9 mouse cellular contexts compared by ENCODE assay signal in genomic region chr7:45127700-45128224, GRCm38 (mm10). TPM values are rescaled to one million over a fixed set of nuclear protein-coding genes. Genes with fewer than 3 reads are reported as not detected.
DNase-seq lines count a peak whose midpoint lies in the region; ATAC-seq lines count a peak whose summit lies in the region.
"Had no signal": no experiment of that assay in that cellular context is flagged by ENCODE, and none has a peak within 500 bp of the region (broad histone marks: within the 10 kb centered on the region; RNA-seq: fewer than 3 reads in every experiment).

No protein-coding gene starts in this region.

- H3K27ac ChIP-seq in heart, embryonic 12.5 days (ENCODE audit: poor library complexity, severe bottlenecking) = peak overlapping the region; percentile 90
- peak overlapping the region; percentile 88 for H3K27ac ChIP-seq in forebrain, embryonic 11.5 days (ENCODE audit: low read depth, low read length)
- H3K27ac ChIP-seq in liver, embryonic 13.5 days = peak overlapping the region; percentile 94

- peaks cover 31% of the 10 kb centered on the region for H3K36me3 ChIP-seq in heart, embryonic 12.5 days
- peaks cover 13% of the 10 kb centered on the region for H3K36me3 ChIP-seq in forebrain, embryonic 11.5 days (ENCODE audit: control insufficient read depth, insufficient read depth, low read length)
- H3K36me3 ChIP-seq in liver, embryonic 13.5 days = peaks cover 44% of the 10 kb centered on the region

- no peak for ATAC-seq in heart, embryonic 12.5 days (ENCODE audit: insufficient number of reproducible peaks, low FRiP score)
- no peak for ATAC-seq in forebrain, embryonic 11.5 days (replicated peaks; ENCODE audit: low FRiP score)
- no peak for ATAC-seq in liver, embryonic 13.5 days (ENCODE audit: low read depth)

- peak overlapping the region; percentile 89 for H3K4me3 ChIP-seq in heart, embryonic 12.5 days
- peak overlapping the region; percentile 97 for H3K4me3 ChIP-seq in forebrain, embryonic 11.5 days (ENCODE audit: low read depth, low read length)
- H3K4me3 ChIP-seq in liver, embryonic 13.5 days (replicated peaks) = peak overlapping the region; percentile 82

- H3K4me2 ChIP-seq in heart, embryonic 12.5 days = peak overlapping the region; percentile 91
- H3K4me2 ChIP-seq in forebrain, embryonic 11.5 days (ENCODE audit: low read depth, low read length, severe bottlenecking) = peak overlapping the region; percentile 97
- H3K4me2 ChIP-seq in liver, embryonic 13.5 days = peak overlapping the region; percentile 94

- no peaks in the 10 kb centered on the region for H3K27me3 ChIP-seq in heart, embryonic 12.5 days (replicated peaks)
- no peaks in the 10 kb centered on the region for H3K27me3 ChIP-seq in forebrain, embryonic 11.5 days (ENCODE audit: control insufficient read depth, insufficient read depth, low read length)
- no peaks in the 10 kb centered on the region for H3K27me3 ChIP-seq in liver, embryonic 13.5 days
- H3K27me3 ChIP-seq: Patski had no signal

- H3K9me3 ChIP-seq in heart, embryonic 12.5 days (replicated peaks) = no peaks in the 10 kb centered on the region
- H3K9me3 ChIP-seq in forebrain, embryonic 11.5 days (ENCODE audit: control insufficient read depth, low read length) = no peaks in the 10 kb centered on the region
- H3K9me3 ChIP-seq in liver, embryonic 13.5 days (replicated peaks) = no peaks in the 10 kb centered on the region

- H3K4me1 ChIP-seq in heart, embryonic 12.5 days (replicated peaks) = peaks cover 42% of the 10 kb centered on the region
- peaks cover 28% of the 10 kb centered on the region for H3K4me1 ChIP-seq in forebrain, embryonic 11.5 days (replicated peaks; ENCODE audit: control insufficient read depth, insufficient read depth, low read length)
- H3K4me1 ChIP-seq in liver, embryonic 13.5 days (replicated peaks) = peaks cover 74% of the 10 kb centered on the region

- H3K9ac ChIP-seq in heart, embryonic 12.5 days = peak overlapping the region; percentile 99
- H3K9ac ChIP-seq in forebrain, embryonic 11.5 days (ENCODE audit: low read length) = peak overlapping the region; percentile 100
- H3K9ac ChIP-seq in liver, embryonic 13.5 days = peak overlapping the region; percentile 95

- 2% methylated on average over 6 of the region's 6 CpGs for WGBS in heart, embryonic 12.5 days
- under 1% methylated on average over 6 of the region's 6 CpGs for WGBS in forebrain, embryonic 11.5 days
- 1% methylated on average over 6 of the region's 6 CpGs for WGBS in liver, embryonic 13.5 days (ENCODE audit: insufficient replicate concordance)

- DNase-seq in heart, postnatal 4 days = no peak
- DNase-seq in CD4-positive helper T cell, adult 2 months (ENCODE audit: low read depth, low spot score) = peak; percentile 20
- DNase-seq in forebrain, embryonic 11.5 days (ENCODE audit: low spot score) = no peak
- no peak for DNase-seq in liver, embryonic 13.5 days
- no peak for DNase-seq in embryo, embryonic 10.5 days (ENCODE audit: low spot score)
- no peak for DNase-seq in frontal cortex, postnatal 14 days (ENCODE audit: low spot score in 2 of 2)
- DNase-seq in cerebellum, adult 11-12 months = no peak

RNA-seq across cellular contexts. Expression of gene Rpl13a, which starts 0.8 kb away (rescaled TPM):
- 868 and 880 TPM in 2 replicates for polyA plus RNA-seq in heart, embryonic 12.5 days (2016; fragmentation: Nextera tagmentation; extraction: Ambion mirVana)
- total RNA-seq in heart, postnatal 4 days (2021) = 1,000 to 10,000 TPM; 1,039 to 1,207 TPM
- 1,136 and 1,164 TPM in 2 replicates for polyA plus RNA-seq in forebrain, embryonic 11.5 days (2014; fragmentation: Nextera tagmentation; extraction: Ambion mirVana)
- polyA plus RNA-seq in liver, embryonic 13.5 days (2015; fragmentation: Nextera tagmentation; extraction: Ambion mirVana) = 972 and 1,063 TPM in 2 replicates

RNA-seq across cellular contexts. Expression of gene Rps11, which starts 3.5 kb away (rescaled TPM):
- polyA plus RNA-seq in heart, embryonic 12.5 days (2016; fragmentation: Nextera tagmentation; extraction: Ambion mirVana) = 1,003 and 1,022 TPM in 2 replicates
- 100 to 1,000 TPM; 846 to 864 TPM for total RNA-seq in heart, postnatal 4 days (2021)
- polyA plus RNA-seq in forebrain, embryonic 11.5 days (2014; fragmentation: Nextera tagmentation; extraction: Ambion mirVana) = 1,418 and 1,481 TPM in 2 replicates
- polyA plus RNA-seq in liver, embryonic 13.5 days (2015; fragmentation: Nextera tagmentation; extraction: Ambion mirVana) = 1,277 and 1,372 TPM in 2 replicates

RNA-seq across cellular contexts. Expression of gene Gm45713, which starts 8.3 kb away (rescaled TPM):
- polyA plus RNA-seq in heart, embryonic 12.5 days (2016; fragmentation: Nextera tagmentation; extraction: Ambion mirVana) = 0.22 and 0.50 TPM in 2 replicates
- total RNA-seq in heart, postnatal 4 days (2021) = not detected
- 0.45 and 0.55 TPM in 2 replicates for polyA plus RNA-seq in forebrain, embryonic 11.5 days (2014; fragmentation: Nextera tagmentation; extraction: Ambion mirVana)
- 0.12 and 0.37 TPM in 2 replicates for polyA plus RNA-seq in liver, embryonic 13.5 days (2015; fragmentation: Nextera tagmentation; extraction: Ambion mirVana)
- polyA plus RNA-seq: Patski had no signal

RNA-seq across cellular contexts. Expression of gene Flt3l, which starts 8.5 kb away (rescaled TPM):
- polyA plus RNA-seq in heart, embryonic 12.5 days (2016; fragmentation: Nextera tagmentation; extraction: Ambion mirVana) = 1.1 and 1.2 TPM in 2 replicates
- total RNA-seq in heart, postnatal 4 days (2021) = 1 to 10 TPM; 1.5 to 2.1 TPM
- 1.2 and 1.8 TPM in 2 replicates for polyA plus RNA-seq in forebrain, embryonic 11.5 days (2014; fragmentation: Nextera tagmentation; extraction: Ambion mirVana)
- 4.5 and 5.4 TPM in 2 replicates for polyA plus RNA-seq in liver, embryonic 13.5 days (2015; fragmentation: Nextera tagmentation; extraction: Ambion mirVana)

RNA-seq across cellular contexts. Expression of gene Fcgrt, which starts 24.1 kb away (rescaled TPM):
- polyA plus RNA-seq in heart, embryonic 12.5 days (2016; fragmentation: Nextera tagmentation; extraction: Ambion mirVana) = 28.1 and 28.3 TPM in 2 replicates
- total RNA-seq in heart, postnatal 4 days (2021) = 10 to 100 TPM; 35.3 to 41.1 TPM
- polyA plus RNA-seq in forebrain, embryonic 11.5 days (2014; fragmentation: Nextera tagmentation; extraction: Ambion mirVana) = 7.1 and 7.3 TPM in 2 replicates
- 29.2 and 31.9 TPM in 2 replicates for polyA plus RNA-seq in liver, embryonic 13.5 days (2015; fragmentation: Nextera tagmentation; extraction: Ambion mirVana)
